Mouse (Mus musculus) activated CD4-positive, CD25-positive, alpha-beta regulatory T cell (primary cell): ENCODE results near the gene Akr1e1. TPM values are rescaled to one million over a fixed set of nuclear protein-coding genes. Genes with fewer than 3 reads are reported as not detected.

Source experiments
- polyA plus RNA-seq, 2 experiments: library from polyadenylated mRNA; unstranded; fragments of 100-300 nt; shearing (Covaris generic); gene quantifications; one replicate each; pipeline ENCODE4 v1.2.1; 2017

Gene Akr1e1
- polyA plus RNA-seq, result 10 to 100 TPM in 1 of 2 experiments, 1 to 10 TPM in 1; 9.6 to 11.6 TPM

DNA sequence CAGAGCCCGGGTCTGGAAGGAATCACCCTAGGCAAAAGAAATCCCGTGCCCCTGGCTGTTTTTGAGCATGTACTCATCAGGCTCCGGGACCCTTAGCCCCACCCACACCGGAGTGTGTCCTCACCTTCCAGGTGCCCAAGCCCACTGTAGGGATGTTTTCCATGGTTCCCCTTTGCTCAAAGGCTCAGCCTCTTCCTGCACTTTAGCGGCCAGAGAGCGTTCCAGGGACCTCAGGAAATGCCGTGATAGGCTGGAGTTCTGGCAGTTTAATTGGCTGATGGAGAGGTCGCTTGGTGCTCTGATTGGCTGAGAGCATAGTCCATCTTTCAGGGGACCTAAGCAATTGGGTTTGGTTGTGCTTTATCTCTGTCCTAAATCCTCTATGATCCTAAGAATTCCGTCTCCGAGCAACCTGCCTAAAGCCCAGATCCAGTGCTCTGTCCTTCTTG, at the start of gene Akr1e1:
TSS of gene Akr1e1 (minus strand) at position 214 of the 449 bp plus-strand sequence.

DNA sequence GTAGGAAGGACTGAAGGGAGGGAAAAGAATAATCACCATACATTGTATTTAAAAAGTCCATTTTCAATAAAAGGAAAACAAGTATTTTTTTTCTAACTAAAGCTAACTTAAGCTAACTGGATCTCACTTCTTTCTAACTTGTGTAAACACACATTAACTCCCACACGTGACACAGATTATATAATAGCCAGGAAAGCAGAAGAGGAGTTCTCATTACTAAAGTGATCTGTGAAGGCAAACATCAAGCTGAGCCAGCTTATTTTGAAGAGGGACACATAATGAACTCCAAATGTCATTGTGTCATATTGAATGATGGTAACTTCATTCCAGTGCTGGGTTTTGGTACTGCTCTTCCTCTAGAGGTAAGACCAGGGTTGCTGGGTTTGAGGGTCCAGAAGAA, 35.1 kb downstream of the Akr1e1 start, which contains the start of gene Akr1c21:
TSS of gene Akr1c21 (plus strand) at position 205 of the 400 bp plus-strand sequence.

Other genes starting within 250 kb of the Akr1e1 start
- not detected for gene Akr1c6, start 174.9 kb downstream of the Akr1e1 start, polyA plus RNA-seq
- under 1 TPM in 1 of 2 experiments, not detected in 1; 0.14 TPM for gene Akr1c20, start 85.8 kb downstream of the Akr1e1 start, polyA plus RNA-seq
- gene Akr1c21, start 35.1 kb downstream of the Akr1e1 start, polyA plus RNA-seq, result not detected